Mouse (Mus musculus) mouse embryonic stem cell (cell line): ENCODE measurements around the gene 1700025G04Rik.

Experiments used
- in situ Hi-C, 2 experiments: fragments of 300-500 bp; cut with MboI; formaldehyde crosslinking; loops; 1 replicate in 1 of 2; 3 replicates in 1 of 2; pipeline ENCODE4 v1.14.3; 2019 to 2020; ENCODE audit warnings: low sequenced_read_pairs in 2 of 2, low pct_unique_long_range_greater_than_20kb in 1 of 2, mixed read lengths in 1 of 2; ENCODE audit not compliant: unreplicated experiment in 1 of 2

The 1700025G04Rik gene

DNA sequence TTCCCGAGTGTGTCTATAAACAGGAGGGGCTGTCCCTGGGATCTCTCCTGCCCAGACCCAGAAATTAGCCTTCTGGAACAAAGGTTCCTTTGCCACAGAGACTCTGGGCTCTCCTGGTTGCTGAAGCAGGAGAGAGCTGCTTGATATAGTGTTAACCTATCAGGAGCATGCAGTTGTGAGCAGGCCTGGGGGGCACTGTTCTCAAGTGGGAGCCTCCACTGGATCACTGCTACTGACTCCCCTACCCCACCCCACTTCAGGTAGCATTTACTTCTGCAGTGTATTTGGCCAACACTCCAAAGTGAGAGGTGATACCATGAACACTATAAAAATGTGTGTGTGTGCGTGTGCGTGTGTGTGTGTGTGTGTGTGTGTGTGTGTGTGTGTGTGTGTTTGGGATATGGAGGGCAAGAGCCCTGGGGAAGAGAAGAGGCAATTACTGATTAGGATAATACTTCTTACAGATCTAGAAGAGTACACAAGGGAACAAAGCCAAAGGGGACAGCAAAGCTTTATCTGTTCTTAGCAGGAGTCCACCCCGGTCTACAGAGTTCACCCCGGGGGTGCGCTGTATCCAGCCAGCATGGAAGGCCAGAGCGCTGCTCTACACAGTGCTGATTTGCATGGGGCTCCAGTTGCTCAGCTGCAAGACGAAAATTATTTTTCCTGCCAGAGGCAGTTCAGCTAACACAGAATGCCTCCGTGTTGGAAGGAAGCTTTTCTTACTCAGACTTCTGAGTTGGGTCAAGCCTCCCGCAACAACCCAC, 145.3 kb downstream of the 1700025G04Rik start:
- in situ Hi-C loops = no loop called here

DNA sequence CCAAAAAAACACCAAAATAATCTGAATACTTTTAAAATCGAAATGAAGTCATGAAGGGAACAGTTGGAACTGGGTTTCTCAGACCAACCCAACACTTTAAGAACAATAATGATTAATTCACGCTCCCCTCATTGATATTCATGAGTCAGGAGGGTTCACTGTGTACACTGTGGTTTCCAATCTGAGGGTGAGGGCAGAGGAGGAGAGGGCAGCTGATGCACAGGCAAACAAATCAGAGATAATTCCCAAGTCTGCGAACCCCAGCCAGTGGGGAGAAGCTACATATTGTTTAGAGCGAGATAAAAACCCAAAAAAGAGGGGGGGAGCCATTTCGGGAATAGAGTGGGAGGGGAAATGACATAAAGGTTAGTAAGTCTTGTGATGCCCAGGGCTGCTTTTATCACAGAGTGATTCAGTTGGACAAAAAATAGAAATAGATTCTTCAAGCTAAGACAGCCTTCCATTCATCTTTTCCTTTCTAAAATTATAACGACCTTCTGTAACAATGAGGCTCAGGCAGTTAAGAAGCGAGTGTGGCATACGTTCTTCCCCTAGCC, 146.2 kb downstream of the 1700025G04Rik start:
- in situ Hi-C loops = no loop called here

DNA sequence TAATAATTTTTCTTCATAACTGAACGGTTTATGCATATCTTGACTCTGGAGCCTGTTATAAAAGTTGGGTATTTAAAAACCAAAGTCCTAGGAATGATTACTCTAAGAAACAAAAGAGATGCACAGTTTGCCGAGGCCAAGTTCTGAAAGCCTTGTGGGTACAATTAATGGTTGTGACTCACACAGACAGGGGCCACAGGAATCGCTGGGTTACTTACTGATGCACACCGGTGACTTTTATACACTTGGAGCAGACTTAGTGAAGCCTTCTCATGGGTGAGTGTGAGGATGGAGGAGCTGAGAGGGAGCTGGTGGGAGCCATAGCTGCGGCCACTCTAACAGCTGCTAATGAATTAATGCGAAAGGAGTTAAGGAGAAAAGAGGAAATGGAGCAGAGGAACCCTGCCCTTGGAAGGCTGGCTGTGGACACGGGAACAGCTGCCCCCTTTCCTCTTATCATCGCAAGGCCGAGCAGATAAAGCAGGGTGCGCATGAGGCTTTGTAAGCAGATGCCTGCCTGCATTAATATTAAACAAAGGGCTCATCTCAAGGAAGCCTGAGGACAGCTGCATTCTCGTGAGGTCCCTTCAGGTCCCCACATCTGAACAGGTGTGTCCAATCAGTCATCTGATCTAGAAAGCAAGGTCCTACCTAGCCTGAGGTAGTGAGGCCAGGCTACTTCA, 146.8 kb downstream of the 1700025G04Rik start:
- in situ Hi-C loops = no loop called here

DNA sequence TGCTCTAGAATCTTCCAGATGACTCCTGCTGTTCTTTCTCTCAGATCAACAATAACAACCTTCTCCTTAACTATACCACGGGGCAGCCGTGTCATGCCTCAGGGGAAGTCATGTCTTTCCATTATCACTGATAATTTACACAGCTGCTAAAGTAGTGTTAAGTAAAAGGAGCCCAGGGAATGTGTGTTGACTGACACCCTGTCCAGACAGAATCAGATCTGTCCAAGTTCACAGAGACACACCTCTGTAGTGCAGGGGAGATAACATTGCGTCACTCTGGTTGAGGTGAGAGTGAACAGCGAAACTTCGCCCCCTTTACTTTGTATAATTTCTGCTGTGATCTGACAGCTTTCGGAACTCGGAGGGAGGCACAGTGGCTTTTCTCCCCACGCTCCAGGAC, 149.9 kb downstream of the 1700025G04Rik start:
- in situ Hi-C loops = no loop called here

DNA sequence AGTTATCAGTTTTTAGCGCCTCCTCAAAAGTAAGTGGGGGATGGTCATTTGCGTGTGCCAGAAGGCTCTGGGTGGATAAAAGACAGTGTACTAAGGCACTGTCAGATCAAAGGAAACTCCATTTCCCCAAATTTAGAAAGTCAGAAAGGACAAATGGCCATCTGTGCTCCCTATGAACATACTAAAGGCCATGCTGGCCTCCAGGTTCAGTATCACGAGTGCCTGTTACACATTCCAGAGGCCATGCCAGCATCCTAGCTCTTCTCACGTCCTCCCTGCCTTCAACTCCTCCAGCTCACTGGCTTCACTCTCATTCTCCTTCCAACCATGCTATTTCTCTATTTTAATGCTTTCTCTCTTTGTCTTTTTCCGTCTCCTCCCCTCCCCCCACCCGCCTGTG, 150.4 kb downstream of the 1700025G04Rik start:
- in situ Hi-C loops = no loop called here

DNA sequence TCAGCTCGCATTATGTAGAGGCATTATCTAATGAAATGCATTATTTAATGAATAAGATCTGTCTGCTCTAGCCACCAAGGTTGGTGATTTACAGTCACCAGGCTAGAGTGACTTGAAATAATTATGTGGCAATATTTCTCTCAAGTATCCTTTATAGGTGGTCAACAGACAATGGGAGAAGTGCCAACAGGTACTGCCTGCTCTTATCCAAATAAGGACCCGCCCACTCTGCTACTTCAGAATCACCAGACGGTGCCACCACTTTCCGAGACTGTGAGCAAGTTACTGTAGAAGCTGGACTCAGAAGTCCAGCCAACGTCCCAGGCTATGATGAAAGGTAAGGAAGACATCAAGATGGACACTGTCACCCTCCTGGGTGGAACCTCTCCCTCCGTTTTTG, 156.3 kb downstream of the 1700025G04Rik start:
- in situ Hi-C loops = no loop called here

DNA sequence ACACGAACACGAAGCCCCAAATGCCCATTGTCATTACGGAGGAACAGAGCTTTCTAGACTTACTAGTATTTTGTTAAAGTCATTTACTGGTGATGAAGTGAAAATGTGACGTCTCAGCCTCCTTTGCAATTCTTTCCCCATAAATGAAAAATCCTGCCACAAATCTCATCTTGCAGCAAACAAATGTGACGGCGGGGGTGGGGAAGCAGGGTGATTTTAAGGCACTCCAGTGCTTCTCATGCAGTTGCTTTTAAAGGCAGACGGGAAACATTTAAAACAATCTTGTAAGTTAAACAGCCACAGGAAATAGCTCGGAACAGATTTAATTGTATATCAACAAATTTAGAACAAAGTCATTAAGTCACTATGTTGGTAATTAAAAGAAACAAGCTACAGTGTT, 163.1 kb downstream of the 1700025G04Rik start:
- in situ Hi-C loops = no loop called here

DNA sequence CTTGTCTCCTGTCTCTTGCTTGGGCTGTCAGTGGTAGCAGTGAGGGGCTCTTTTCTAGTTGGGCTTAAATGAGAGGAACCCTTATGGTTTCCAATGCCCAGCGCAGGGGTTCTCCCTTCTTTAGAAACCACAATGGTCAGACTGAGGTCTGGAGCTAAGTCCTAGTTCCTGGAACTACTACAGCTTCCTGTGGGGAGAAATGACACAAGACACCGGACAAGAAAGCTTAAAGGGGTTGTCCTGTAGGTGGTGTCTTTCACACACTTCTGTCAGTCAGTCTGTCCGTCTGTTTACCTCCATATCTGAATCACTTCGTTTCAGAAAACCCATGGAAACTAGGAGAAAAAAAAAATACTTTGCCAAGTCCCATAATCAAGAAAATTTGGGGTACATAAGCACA, 163.8 kb downstream of the 1700025G04Rik start:
- in situ Hi-C loops = no loop called here

DNA sequence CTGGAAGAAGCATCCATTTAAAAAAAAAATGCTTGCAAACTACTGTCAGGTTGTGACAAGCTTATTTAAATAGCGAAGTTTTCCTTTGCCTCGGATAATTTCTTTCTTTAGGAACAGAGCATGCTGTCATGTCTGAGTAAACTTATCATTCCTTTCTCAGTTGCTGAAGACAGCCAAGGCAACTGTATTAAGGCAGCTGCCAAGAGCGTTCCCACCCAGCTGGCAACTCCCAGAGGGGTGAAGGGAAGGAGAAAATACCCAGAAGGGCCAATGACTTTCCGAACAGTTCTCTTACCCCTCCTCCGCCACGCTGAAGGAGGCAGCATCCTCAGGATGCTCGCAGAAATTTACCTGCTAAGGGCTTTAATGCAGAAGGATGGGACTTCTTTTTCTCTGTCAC, 164.2 kb downstream of the 1700025G04Rik start:
- in situ Hi-C loops = no loop called here

DNA sequence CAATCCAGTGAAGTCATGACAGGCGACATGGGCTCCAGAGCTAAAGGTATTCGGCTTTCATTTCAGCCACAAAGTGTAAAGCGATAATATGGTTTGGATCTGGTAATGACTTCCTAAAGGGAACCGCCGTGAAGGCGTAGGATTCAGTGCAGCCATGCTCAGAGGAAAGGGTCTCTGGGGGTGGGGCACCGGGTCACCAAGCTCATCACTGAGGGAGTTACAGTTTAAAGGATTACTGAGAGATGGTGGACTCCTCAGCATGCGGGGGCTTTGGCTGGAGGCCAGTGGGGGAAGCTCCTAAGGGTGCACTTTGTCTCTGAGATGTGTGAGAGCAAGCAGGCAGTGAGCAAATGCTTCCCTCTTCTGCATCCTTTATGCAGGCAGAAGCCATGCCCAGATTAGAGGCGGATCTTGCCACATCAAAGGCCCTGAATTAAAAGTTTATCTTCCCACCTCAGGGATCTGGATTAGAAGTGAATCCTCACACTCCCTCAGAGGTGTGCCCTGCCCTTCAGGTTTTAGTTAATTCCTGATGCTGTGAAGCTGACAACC, 171.0 kb downstream of the 1700025G04Rik start:
- in situ Hi-C loops = no loop called here

DNA sequence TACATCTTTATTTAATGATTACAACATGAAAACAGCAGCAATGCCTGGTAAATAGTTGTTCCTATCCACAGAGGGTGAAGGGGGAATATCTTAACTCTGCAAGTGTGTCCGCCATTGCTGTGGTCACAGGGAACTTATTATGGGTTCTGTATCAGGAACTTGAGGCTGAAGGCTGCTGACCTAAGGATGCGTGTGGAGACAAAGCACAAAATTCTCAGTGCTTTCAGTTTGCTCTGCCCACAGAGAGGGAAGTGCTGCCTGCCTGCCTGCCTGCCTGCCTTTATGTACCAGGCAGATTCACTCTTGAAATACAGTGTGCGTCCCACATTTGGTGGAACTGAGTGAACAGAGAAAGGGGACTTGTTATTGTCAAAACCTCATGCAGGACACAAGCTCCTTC, 172.2 kb downstream of the 1700025G04Rik start:
- in situ Hi-C loops = no loop called here

DNA sequence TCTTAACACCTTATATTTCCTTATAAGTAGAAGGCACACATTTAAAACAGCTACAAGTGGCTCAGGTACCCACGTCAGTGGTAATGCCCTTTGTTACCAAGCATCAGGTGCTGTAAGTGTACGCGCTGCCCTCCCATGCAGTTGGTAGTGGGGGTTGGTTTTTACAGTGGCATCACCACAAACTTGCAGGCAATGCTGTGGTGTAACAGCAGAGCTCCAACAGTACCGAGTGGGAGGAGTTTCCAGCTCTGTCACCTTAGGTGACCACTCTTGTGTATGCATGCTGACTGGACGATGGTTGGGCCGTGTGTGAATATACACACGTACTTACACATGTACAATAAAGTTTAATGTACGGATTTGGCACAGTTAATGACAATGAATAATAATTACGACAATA, 175.4 kb downstream of the 1700025G04Rik start:
- in situ Hi-C loops = no loop called here

DNA sequence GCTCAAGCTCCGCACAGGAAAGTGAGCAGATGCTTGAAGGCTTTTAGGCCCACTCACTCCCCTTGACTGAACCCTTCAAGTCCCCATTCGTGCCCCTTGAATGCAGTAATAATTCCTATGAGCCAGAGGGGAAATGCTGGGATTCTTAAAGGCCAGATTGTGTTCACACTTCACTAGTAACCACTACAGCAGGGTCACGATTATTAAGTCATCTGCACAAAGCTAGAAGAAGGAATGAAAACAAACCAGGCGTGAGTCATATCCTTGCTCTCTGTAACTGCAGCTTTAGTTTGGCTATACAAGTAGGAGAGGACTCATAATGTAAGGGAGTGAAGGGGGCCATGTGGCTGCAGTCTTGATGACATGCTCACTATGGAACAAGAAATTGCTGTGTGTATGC, 182.9 kb downstream of the 1700025G04Rik start:
- in situ Hi-C loops = no loop called here

DNA sequence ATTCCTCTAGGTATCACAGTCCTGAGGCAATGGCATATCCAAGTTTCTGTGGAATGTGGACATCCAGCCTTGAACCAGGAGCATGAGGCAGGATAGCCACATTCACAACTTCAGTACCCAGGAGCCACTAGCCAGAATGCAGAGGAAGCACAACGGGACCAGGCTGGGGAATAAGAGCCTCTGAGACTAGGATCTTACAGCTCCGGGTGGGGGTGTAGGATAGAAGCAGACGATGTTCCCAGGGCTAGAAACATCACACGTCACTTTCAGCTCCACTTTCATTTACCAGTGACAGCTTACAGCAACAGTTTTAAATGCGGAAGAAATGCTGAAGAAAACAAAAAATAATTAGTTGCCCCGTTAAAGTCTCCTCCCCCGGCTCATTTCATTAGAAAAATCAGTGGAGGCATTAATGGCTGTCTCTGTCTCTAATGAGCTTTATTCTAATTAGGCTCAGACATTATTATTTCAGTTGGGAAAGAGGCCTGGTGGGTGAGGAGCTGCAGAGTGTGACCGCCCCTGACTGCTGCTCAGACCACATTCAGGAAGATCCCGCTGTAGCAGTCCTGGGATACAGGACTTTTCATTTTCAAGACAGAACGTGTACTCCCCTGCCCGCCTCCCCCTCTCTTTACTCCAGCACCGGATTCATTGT, 189.1 kb downstream of the 1700025G04Rik start:
- in situ Hi-C loops = no loop called here

DNA sequence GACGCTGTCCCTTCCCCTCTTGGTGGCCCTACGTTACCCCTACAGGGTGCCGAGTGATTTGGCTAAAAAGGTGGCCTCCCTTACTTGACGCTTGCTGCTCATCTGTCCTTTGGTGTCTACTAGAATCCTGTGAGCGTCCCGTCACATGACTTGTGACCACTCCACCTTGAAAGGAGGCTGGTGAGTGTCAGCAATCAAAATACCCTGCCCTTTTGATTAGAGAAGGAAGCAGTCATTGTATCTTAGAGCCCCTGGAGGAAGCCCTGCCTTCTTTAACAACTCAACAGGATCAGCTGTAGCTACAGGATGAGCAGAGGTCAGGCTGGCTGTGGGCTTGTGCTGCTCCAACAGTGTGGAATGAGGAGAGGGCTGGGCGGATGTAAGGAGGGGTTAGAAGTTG, 190.0 kb downstream of the 1700025G04Rik start:
- in situ Hi-C loops = no loop called here

DNA sequence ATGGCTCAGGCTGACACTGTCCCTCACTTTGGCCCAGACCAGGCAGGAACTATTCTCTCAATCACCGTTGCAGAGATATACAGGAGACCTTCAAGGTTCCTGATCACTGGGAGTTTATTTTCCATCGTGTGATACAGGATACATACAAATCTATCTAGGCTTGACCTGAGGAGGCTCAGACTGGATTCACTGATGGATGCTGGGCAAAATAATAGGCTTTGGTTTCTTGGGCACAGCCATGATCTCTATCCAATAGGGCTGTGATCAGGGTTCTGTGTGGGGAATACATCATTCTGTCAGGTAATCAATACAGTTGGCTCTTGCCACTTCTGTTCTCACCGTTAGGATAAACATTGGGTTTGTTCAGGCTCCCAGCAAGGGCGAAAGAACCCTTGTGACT, 194.5 kb downstream of the 1700025G04Rik start:
- in situ Hi-C loops = no loop called here

DNA sequence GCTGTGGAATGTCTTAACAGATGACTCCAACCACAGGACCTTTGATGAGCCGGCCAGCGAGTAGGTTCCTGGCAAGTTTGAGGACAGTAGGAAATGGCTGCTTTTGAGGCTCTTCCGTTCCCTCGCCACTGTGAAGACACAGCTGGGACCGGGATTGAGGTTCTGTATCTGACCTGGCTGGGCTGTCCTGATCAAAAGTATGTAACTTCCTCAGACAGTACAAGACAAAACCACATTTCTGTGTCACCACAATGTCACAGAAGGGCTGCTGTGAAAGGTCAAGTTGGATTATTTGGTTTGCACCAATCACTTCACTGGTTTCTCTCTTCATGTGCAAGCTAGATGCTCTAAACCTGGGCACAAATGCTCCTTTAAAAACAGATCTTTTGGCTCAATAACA, 195.9 kb downstream of the 1700025G04Rik start:
- in situ Hi-C loops = no loop called here

DNA sequence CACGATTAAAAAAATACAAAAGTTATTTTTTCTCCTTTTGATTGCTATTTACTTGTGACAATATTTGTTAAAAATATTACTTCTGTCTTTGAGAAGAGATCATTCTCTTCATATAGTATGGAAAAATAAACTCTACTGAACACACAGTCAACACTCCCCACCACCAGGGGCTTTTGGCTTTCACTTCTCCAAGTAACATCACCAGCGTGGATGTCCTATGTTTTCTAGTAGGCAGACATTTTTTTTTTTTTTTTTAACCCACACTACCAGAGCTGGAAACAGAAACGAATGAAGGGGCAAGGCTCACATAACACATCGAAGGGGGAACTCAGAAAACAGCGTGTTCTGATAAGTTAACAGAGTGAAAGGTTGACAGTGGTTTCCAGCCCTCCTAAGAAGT, 197.9 kb downstream of the 1700025G04Rik start:
- in situ Hi-C loops = no loop called here

DNA sequence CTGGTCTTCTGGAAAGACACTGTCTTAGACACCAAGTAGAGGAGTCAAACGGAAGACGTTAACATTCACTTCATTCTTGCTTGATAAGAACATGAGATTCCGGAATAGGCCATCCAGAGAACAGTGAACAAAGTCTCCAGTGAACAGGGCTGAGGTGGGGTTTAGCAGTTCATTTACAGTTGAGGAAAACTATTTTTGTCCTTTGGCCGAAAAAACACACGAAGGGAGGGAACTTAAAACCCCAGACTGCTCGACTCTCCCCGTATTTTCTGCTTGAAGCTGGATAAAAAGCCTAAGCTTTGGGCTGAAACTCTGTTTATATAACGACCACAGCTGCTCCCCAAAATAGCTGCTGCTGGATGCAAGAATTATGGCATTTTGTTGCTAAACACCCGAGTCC, 198.7 kb downstream of the 1700025G04Rik start:
- in situ Hi-C loops = no loop called here
